Mouse (Mus musculus) heart, embryonic 15.5 days (tissue): ENCODE measurements at regions not wholly inside any gene's neighbourhood (a gene's known extent, or its start where the extent isn't known, plus 50 kb on each side); places are given as distances from the start of the nearest gene placed in this dataset.

ENCODE experiments used
- ATAC-seq: fragments of 200-750 bp; cut with Nextera tagmentation; replicated peaks from 2 replicates; pipeline ENCODE4 v1.8.0; 2017; ENCODE audit warnings: low read depth, moderate TSS enrichment; ENCODE audit not compliant: insufficient number of reproducible peaks, insufficient read depth, low FRiP score
- H3K27ac ChIP-seq: fragments of 300-500 bp; sonication (generic); 2 replicates; pipeline ENCODE4 v1.5.1; 2015; ENCODE audit warnings: mild to moderate bottlenecking, inconsistent platforms
- H3K27me3 ChIP-seq: fragments of 300-500 bp; sonication (generic); 2 replicates; pipeline ENCODE4 v1.6.1; 2015; ENCODE audit warnings: inconsistent platforms
- H3K36me3 ChIP-seq: fragments of 300-500 bp; sonication (generic); 2 replicates; pipeline ENCODE4 v1.6.1; 2015; ENCODE audit warnings: mild to moderate bottlenecking, inconsistent platforms
- H3K4me1 ChIP-seq: fragments of 300-500 bp; sonication (generic); replicated peaks from 2 replicates; pipeline ENCODE4 v1.6.1; 2015; ENCODE audit warnings: inconsistent platforms
- H3K4me2 ChIP-seq: fragments of 300-500 bp; sonication (generic); 2 replicates; pipeline ENCODE4 v1.6.1; 2015; ENCODE audit warnings: inconsistent platforms, mild to moderate bottlenecking, moderate library complexity
- H3K4me3 ChIP-seq: fragments of 300-500 bp; sonication (generic); 2 replicates; pipeline ENCODE4 v1.5.1; 2015; ENCODE audit warnings: mild to moderate bottlenecking, inconsistent platforms
- H3K9ac ChIP-seq: fragments of 300-500 bp; sonication (generic); 2 replicates; pipeline ENCODE4 v1.6.1; 2015; ENCODE audit warnings: mild to moderate bottlenecking, inconsistent platforms
- H3K9me3 ChIP-seq: fragments of 300-500 bp; sonication (generic); replicated peaks from 2 replicates; pipeline ENCODE4 v1.6.1; 2016; ENCODE audit warnings: inconsistent platforms
- WGBS: fragments of 180-500 bp; shearing (Covaris S2); methylation state at CpG from one replicate; pipeline ENCODE4 v1.1.7; 2015; ENCODE audit warnings: mixed read lengths; 5-methylcytosine and 5-hydroxymethylcytosine counted together

GRCm38 (mm10) chr8:127814785-127815523 is 543.5 kb upstream of the Nrp1 start:
- Histone ChIP-seq H3K27me3 (no peaks in the 10 kb centered on the region), H3K4me1 (no peaks in the 10 kb centered on the region), H3K4me3 (no peak overlapping the region), H3K9ac (no peak overlapping the region), H3K9me3 (no peaks in the 10 kb centered on the region), H3K4me2 (no peak overlapping the region), H3K36me3 (no peaks in the 10 kb centered on the region), H3K27ac (no peak overlapping the region)
- ATAC-seq, result no peak
- WGBS, result 79% methylated on average over 9 of the region's 9 CpGs

DNA sequence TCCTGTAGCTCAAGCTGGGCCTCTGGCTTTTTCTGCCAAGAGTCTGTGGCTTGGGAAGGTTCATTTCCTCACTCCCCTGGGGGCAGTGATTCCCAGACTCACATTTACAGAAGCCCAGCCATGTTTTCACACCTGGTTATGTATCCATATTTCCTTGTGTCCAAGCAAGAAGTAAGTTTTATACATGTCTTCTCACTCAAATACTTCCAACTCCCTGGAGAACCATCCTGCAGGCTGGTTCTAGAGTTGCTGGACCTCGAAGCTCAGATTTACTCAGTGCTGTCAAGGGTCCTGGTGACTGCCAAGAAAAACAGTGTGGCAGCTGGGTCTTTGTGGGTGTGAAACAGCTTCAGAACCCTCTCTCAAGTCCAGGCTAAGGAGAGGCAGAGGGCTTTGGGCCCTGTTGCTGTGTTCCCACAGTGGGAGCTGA is 537.6 kb upstream of the Nrp1 start:
- Histone ChIP-seq H3K9me3 (no peaks in the 10 kb centered on the region), H3K4me3 (no peak overlapping the region), H3K27me3 (no peaks in the 10 kb centered on the region), H3K4me1 (peaks cover 6% of the 10 kb centered on the region; the same call in 1 of the 2 replicates), H3K36me3 (no peaks in the 10 kb centered on the region), H3K4me2 (no peak overlapping the region), H3K9ac (no peak overlapping the region), H3K27ac (0 out of 2 replicates have a peak overlapping the region, but pooled peaks have one; percentile 33)
- ATAC-seq, result no peak
- 67% methylated on average over 1 of the region's 1 CpGs for whole genome bisulfite sequencing

GRCm38 (mm10) chr8:127821646-127822045 is 536.8 kb upstream of the Nrp1 start:
- Histone ChIP-seq H3K4me1 (peaks cover 6% of the 10 kb centered on the region; the same call in 1 of the 2 replicates), H3K27ac (no peak overlapping the region), H3K4me2 (no peak overlapping the region), H3K4me3 (no peak overlapping the region), H3K9ac (no peak overlapping the region), H3K9me3 (no peaks in the 10 kb centered on the region), H3K27me3 (no peaks in the 10 kb centered on the region), H3K36me3 (no peaks in the 10 kb centered on the region)
- WGBS, result 48% methylated on average over 1 of the region's 1 CpGs
- no peak for ATAC-seq

- Histone ChIP-seq H3K4me1 (peaks cover 6% of the 10 kb centered on the region; the same call in 1 of the 2 replicates), H3K9ac (no peak overlapping the region), H3K4me3 (no peak overlapping the region), H3K27ac (no peak overlapping the region), H3K36me3 (no peaks in the 10 kb centered on the region), H3K4me2 (no peak overlapping the region), H3K9me3 (no peaks in the 10 kb centered on the region), H3K27me3 (no peaks in the 10 kb centered on the region)
- 80% methylated on average over 2 of the region's 2 CpGs for WGBS
- ATAC-seq, result no peak
These were observed 533.4 kb upstream of the Nrp1 start for GRCm38 (mm10) chr8:127825041-127825440.

DNA sequence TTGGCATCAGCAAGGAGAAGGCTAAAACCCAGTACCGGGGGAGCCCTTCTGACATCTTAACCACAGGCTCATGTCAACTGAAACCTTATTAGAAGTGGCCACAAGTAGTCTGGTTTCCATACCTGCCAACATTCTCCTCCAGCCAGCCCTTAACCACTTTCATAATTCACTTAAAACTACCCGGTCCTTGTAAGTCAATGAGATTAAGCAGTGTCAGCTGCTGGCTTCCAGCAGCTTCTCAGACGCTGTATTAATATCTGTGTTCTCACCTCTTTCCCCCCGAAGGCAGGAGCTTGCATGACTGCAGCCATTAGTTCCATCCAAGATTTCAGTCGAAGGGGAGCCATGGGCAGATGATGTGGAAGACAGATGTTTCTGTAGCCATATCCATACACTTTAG is 530.6 kb upstream of the Nrp1 start:
- Histone ChIP-seq H3K27ac (no peak overlapping the region), H3K4me1 (no peaks in the 10 kb centered on the region), H3K36me3 (no peaks in the 10 kb centered on the region), H3K4me2 (no peak overlapping the region), H3K9me3 (no peaks in the 10 kb centered on the region), H3K27me3 (no peaks in the 10 kb centered on the region), H3K9ac (no peak overlapping the region), H3K4me3 (no peak overlapping the region)
- 44% methylated on average over 5 of the region's 5 CpGs for WGBS
- no peak for ATAC-seq

- WGBS, result 47% methylated on average over 1 of the region's 1 CpGs
- H3K4me3 ChIP-seq, result no peak overlapping the region
- no peak overlapping the region for H3K4me2 ChIP-seq
- no peak overlapping the region for H3K9ac ChIP-seq
- no peaks in the 10 kb centered on the region for H3K36me3 ChIP-seq
- no peaks in the 10 kb centered on the region for H3K4me1 ChIP-seq
- H3K9me3 ChIP-seq, result no peaks in the 10 kb centered on the region
- no peak for ATAC-seq
- H3K27me3 ChIP-seq, result no peaks in the 10 kb centered on the region
- no peak overlapping the region for H3K27ac ChIP-seq
These were observed 528.7 kb upstream of the Nrp1 start for GRCm38 (mm10) chr8:127829659-127830058.

DNA sequence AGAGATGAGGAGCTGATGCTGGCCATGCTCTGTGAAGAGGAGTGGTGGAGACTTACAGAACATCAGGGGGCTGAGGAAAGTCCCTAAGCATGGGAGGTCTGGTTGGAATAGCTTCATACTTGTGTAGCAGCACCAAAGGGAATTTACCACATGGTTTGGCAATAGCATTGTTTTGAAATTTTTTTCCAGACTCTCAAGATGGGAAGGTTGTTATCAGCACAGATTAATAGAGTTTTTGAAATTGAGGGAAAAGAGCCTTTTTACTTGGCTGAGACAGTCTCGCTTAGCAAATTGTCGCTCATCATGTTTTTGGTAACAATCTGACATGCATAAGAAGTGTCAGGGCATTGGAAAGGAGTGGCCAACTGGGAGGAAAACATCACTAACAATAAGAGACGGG is 524.4 kb upstream of the Nrp1 start:
- Histone ChIP-seq H3K4me1 (no peaks in the 10 kb centered on the region), H3K27ac (no peak overlapping the region), H3K4me3 (no peak overlapping the region), H3K9me3 (no peaks in the 10 kb centered on the region), H3K27me3 (no peaks in the 10 kb centered on the region), H3K36me3 (no peaks in the 10 kb centered on the region), H3K9ac (no peak overlapping the region), H3K4me2 (no peak overlapping the region)
- WGBS, result 64% methylated on average over 3 of the region's 3 CpGs
- no peak for ATAC-seq

- Histone ChIP-seq H3K4me1 (no peaks in the 10 kb centered on the region), H3K4me2 (no peak overlapping the region), H3K36me3 (no peaks in the 10 kb centered on the region), H3K4me3 (no peak overlapping the region), H3K9ac (no peak overlapping the region), H3K27ac (no peak overlapping the region), H3K9me3 (no peaks in the 10 kb centered on the region), H3K27me3 (no peaks in the 10 kb centered on the region)
- 80% methylated on average over 6 of the region's 6 CpGs for WGBS
- no peak for ATAC-seq
These were observed 521.8 kb upstream of the Nrp1 start for GRCm38 (mm10) chr8:127836410-127837206.

DNA sequence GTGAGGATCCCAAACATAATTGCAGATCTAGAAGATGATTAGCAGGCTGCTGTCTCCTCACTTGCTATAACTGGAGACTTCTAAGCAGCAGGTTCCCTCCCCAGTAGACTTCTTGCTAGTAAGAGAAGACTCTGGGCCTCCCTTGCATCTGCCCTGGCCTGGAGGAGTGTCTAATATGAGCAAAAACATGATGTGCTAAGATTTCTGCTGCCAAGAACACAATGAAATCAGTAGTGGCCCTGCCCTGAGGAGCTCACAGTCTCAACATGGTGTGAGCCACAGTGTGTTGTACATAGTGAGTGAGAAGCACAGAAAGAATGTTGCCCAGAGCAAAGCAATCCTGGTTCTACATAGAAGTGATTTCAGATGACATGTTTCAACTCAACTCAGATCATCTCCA is 520.1 kb upstream of the Nrp1 start:
- Histone ChIP-seq H3K4me2 (no peak overlapping the region), H3K27ac (no peak overlapping the region), H3K4me1 (no peaks in the 10 kb centered on the region), H3K9ac (no peak overlapping the region), H3K36me3 (no peaks in the 10 kb centered on the region), H3K27me3 (no peaks in the 10 kb centered on the region), H3K9me3 (no peaks in the 10 kb centered on the region), H3K4me3 (no peak overlapping the region)
- no peak for ATAC-seq

GRCm38 (mm10) chr8:127847332-127848018 is 510.9 kb upstream of the Nrp1 start:
- Histone ChIP-seq H3K4me3 (no peak overlapping the region), H3K4me2 (no peak overlapping the region), H3K4me1 (no peaks in the 10 kb centered on the region), H3K27me3 (no peaks in the 10 kb centered on the region), H3K9me3 (no peaks in the 10 kb centered on the region), H3K9ac (no peak overlapping the region), H3K27ac (no peak overlapping the region), H3K36me3 (no peaks in the 10 kb centered on the region)
- ATAC-seq, result no peak
- 67% methylated on average over 9 of the region's 9 CpGs for WGBS

DNA sequence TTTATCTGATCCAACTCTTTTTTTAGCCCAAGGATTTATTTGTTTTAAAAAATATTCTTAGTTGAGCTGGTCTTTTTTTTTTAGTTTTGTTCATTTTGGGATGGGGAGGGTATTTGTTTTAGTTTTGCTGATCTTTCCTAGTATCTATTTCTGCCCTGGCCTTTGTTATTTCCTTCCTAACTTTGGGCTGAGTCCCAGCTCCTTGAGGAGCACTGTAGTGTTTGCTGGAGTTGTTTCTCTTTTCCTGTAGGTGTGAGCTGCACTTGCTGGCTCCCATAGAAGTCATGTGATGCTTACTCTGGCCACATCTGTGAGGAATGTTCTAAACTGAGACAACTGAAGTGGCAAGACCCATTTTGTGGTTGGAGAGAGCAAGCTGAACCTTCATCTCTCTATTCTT is 508.5 kb upstream of the Nrp1 start:
- Histone ChIP-seq H3K36me3 (no peaks in the 10 kb centered on the region), H3K27ac (no peak overlapping the region), H3K27me3 (no peaks in the 10 kb centered on the region), H3K4me3 (no peak overlapping the region), H3K4me1 (no peaks in the 10 kb centered on the region), H3K9ac (no peak overlapping the region), H3K9me3 (no peaks in the 10 kb centered on the region), H3K4me2 (no peak overlapping the region)
- ATAC-seq, result no peak
